Mouse (Mus musculus) forebrain, postnatal 0 days (tissue): ENCODE measurements at regions not wholly inside any gene's neighbourhood (a gene's known extent, or its start where the extent isn't known, plus 50 kb on each side); places are given as distances from the start of the nearest gene placed in this dataset.
A peak's percentile ranks its signal among the peaks of the same experiment; 100 is the strongest.

ENCODE experiments used
- ATAC-seq: fragments of 200-750 bp; cut with Nextera tagmentation; 2 replicates; pipeline ENCODE4 v1.8.0; 2017; ENCODE audit warnings: mild to moderate bottlenecking, moderate library complexity
- DNase-seq: peaks from one replicate; pipeline ENCODE4 v3.0.0-alpha.2; 2015
- H3K27ac ChIP-seq: fragments of 300-500 bp; sonication (generic); 2 replicates; pipeline ENCODE4 v1.5.1; 2014; ENCODE audit warnings: low read depth, mild to moderate bottlenecking, antibody characterized with exemption, low read length, moderate library complexity, mixed read lengths
- H3K27me3 ChIP-seq: fragments of 300-500 bp; sonication (generic); 2 replicates; pipeline ENCODE4 v1.6.1; 2014; ENCODE audit warnings: mild to moderate bottlenecking, low read length, mixed read lengths; ENCODE audit not compliant: insufficient read depth
- H3K36me3 ChIP-seq: fragments of 300-500 bp; sonication (generic); 2 replicates; pipeline ENCODE4 v1.6.1; 2014; ENCODE audit warnings: mild to moderate bottlenecking, moderate library complexity; ENCODE audit not compliant: insufficient read depth
- H3K4me1 ChIP-seq: fragments of 300-500 bp; sonication (generic); 2 replicates; pipeline ENCODE4 v1.6.1; 2014; ENCODE audit warnings: antibody characterized with exemption; ENCODE audit not compliant: insufficient read depth
- H3K4me2 ChIP-seq: fragments of 300-500 bp; sonication (generic); 2 replicates; pipeline ENCODE4 v1.6.1; 2014; ENCODE audit warnings: low read depth, mild to moderate bottlenecking, moderate library complexity
- H3K4me3 ChIP-seq: fragments of 300-500 bp; sonication (generic); 2 replicates; pipeline ENCODE4 v1.5.1; 2014; ENCODE audit warnings: low read depth, low read length, mixed read lengths
- H3K9ac ChIP-seq: fragments of 300-500 bp; sonication (generic); 2 replicates; pipeline ENCODE4 v1.6.1; 2014; ENCODE audit warnings: mild to moderate bottlenecking
- H3K9me3 ChIP-seq: fragments of 300-500 bp; sonication (generic); 2 replicates; pipeline ENCODE4 v1.6.1; 2016; ENCODE audit warnings: low read length
- CTCF ChIP-seq: sonication (generic); IDR thresholded peaks from 2 replicates; pipeline ENCODE4 v1.5.1; 2016; ENCODE audit warnings: antibody characterized with exemption, control low read depth, low read depth
- WGBS: fragments of 180-500 bp; shearing (Covaris S2); extraction: QIAGEN DNeasy Blood & Tissue Kit; methylation state at CpG from one replicate; pipeline ENCODE4 v1.1.7; 2014; 5-methylcytosine and 5-hydroxymethylcytosine counted together

DNA sequence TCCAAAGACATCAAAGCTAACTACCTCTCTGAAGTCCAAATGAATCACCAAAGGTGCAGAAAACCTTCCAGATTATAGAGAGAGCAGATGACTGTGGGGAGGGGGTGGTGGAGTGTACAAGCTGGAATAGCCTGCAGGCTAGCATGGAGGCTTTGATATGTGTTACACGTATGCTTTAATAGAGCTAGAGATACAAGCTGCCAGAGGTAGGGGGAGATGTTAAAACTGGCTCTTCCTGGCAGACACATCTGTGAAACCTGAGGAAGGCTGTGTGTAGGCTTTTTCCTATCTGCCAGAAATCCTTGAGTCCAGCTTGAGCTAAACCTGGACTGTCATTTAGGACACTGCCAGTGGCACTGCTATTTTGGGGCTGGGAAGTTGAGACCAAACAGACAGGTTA, 109.2 kb upstream of the Gm11232 start:
- no peak overlapping the region for H3K4me3 ChIP-seq
- WGBS: 55% methylated on average over 1 of the region's 1 CpGs
- ATAC-seq: no peak
- no peak overlapping the region for H3K9ac ChIP-seq
- no peaks in the 10 kb centered on the region for H3K27me3 ChIP-seq
- no peak for TF ChIP-seq CTCF
- H3K4me2 ChIP-seq: no peak overlapping the region
- no peak overlapping the region for H3K27ac ChIP-seq
- no peaks in the 10 kb centered on the region for H3K36me3 ChIP-seq
- H3K4me1 ChIP-seq: no peaks in the 10 kb centered on the region
- no peaks in the 10 kb centered on the region for H3K9me3 ChIP-seq
- no peak for DNase-seq

DNA sequence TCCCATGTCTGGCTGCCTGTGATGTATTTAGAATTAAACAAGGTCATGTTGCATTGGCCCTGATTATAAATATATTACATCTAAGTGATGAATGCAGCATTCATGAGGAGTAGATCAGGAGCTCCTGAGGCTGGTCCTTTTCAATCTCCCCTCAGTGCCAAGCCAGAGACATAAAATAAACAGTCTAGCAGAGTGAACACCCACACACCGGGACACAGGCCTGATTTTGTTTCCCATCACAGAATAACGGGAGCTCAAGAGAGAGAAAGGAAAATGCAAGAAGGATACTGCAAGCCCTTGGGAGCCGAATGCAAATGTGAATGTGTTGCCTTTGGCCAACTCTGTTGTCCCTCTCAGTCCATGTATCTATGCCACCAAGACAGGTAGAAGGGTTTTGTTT, 84.1 kb upstream of the Gm11232 start:
- TF ChIP-seq CTCF: no peak
- H3K4me1 ChIP-seq: peaks cover 8% of the 10 kb centered on the region
- H3K4me2 ChIP-seq: no peak overlapping the region
- H3K4me3 ChIP-seq: no peak overlapping the region
- no peak for DNase-seq
- no peaks in the 10 kb centered on the region for H3K36me3 ChIP-seq
- H3K9me3 ChIP-seq: no peaks in the 10 kb centered on the region
- no peak overlapping the region for H3K9ac ChIP-seq
- no peaks in the 10 kb centered on the region for H3K27me3 ChIP-seq
- H3K27ac ChIP-seq: no peak overlapping the region
- 61% methylated on average over 3 of the region's 3 CpGs for WGBS
- ATAC-seq: no peak

DNA sequence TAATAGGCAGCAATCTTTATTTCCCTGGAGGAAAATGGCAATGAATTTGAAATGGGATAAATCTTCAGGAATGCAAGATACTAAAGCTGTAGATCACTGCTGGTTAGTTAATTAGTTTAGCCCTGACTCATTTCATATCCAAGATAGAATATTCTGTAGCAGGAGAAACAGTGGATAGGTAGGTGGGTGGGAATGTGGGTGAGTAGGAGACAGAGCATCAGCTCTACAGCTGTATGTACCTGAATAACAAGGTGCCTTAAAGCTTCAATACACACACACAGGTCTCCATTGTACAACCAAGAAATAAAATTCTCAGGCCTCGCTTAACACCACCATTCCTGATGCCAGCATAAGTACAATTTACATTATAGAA, 83.0 kb upstream of the Gm11232 start:
- ATAC-seq (no peak), DNase-seq (no peak)
- H3K36me3 ChIP-seq: no peaks in the 10 kb centered on the region
- peaks cover 8% of the 10 kb centered on the region for H3K4me1 ChIP-seq
- 63% methylated on average over 1 of the region's 1 CpGs for WGBS
- no peak for TF ChIP-seq CTCF
- H3K27me3 ChIP-seq: no peaks in the 10 kb centered on the region
- no peak overlapping the region for H3K4me2 ChIP-seq
- no peak overlapping the region for H3K4me3 ChIP-seq
- H3K27ac ChIP-seq: no peak overlapping the region
- H3K9me3 ChIP-seq: no peaks in the 10 kb centered on the region
- H3K9ac ChIP-seq: no peak overlapping the region

DNA sequence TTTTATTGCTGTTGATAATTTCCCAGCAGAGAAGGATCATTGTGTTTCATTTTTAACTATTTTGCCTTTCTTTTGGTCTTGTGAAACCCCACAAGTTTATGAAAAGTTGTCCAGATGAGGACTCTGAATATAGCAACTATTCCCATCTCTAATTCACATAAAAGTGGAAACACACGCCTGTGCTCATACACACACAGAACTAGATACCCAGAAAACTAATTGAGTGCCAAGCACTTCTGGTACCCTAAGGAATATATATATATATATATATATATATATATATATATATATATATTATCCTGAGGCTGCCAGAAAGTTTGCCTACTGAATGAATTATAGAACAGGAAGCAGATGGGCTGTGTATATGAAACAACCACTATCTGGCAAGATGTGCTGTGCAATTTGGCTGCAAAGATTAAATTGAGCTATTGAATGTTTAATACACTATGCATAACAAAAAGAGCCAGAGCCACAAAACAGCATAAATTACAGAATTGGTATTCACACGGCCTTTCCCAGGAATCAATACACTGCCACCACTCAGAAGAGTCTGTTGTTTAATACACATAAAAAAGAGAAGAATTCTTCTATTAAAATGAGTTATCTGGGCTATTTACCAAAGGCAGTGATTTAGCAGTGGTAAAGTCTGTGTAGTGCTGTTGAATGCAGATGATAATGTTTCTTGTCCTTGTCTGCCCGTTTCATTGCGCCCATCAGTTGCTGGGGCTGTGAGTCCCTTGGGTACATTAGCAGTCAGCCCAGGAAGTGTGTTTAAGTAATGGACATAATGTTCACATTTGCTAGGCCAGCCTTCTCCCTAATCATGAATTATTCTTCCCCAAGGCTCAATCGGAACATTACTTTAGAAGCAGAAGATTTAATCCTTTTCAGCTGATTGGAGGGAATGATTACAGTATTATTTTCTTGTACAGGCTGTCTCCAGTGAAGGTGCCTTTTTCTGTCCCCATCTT, 82.3 kb upstream of the Gm11232 start:
- H3K27ac ChIP-seq: no peak overlapping the region
- H3K36me3 ChIP-seq: no peaks in the 10 kb centered on the region
- TF ChIP-seq CTCF: no peak
- DNase-seq (peak; percentile 50), ATAC-seq (peak; percentile 70)
- H3K4me1 ChIP-seq: peaks cover 8% of the 10 kb centered on the region
- H3K4me3 ChIP-seq: no peak overlapping the region
- 19% methylated on average over 5 of the region's 5 CpGs for WGBS
- H3K4me2 ChIP-seq: no peak overlapping the region
- H3K9me3 ChIP-seq: no peaks in the 10 kb centered on the region
- no peak overlapping the region for H3K9ac ChIP-seq
- no peaks in the 10 kb centered on the region for H3K27me3 ChIP-seq

DNA sequence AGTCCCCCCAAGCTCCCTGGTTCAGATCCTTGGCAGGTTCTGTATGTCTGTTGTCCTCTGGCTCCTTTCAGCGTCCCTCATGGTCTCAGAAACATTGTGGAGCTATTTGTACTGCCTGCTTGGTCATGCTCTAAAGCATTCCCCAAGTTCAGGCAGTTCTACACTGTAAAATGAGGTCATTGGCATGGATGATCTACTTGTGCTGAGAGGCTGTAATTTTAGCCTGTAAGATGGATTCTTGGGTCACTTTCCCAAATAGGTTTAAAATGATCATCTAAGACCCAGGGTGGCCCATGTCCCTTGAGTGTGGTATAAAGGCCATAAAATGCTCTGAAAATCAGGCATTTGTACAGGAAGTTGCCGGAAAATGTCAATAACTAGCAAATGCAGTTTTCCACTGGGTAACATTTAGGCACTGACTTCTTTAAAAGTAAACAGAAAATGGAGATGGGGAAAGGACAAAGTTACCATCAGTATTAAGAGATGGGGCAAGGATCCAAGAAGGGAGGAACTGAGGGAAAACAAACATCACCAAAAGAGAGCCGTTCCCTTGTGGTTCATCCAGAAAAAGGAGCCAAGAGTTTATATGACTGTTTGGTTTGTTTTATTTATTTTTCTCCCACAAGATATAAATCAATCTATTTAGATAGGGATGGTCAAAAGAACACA, 81.5 kb upstream of the Gm11232 start:
- ATAC-seq (peak; percentile 48; the same call in 1 of the 2 replicates), DNase-seq (peak; percentile 9)
- Histone ChIP-seq H3K27me3 (no peaks in the 10 kb centered on the region), H3K9ac (no peak overlapping the region), H3K4me2 (no peak overlapping the region), H3K4me3 (no peak overlapping the region), H3K27ac (no peak overlapping the region), H3K36me3 (no peaks in the 10 kb centered on the region), H3K9me3 (no peaks in the 10 kb centered on the region), H3K4me1 (peaks cover 8% of the 10 kb centered on the region)
- 44% methylated on average over 3 of the region's 3 CpGs for WGBS
- TF ChIP-seq CTCF: no peak

DNA sequence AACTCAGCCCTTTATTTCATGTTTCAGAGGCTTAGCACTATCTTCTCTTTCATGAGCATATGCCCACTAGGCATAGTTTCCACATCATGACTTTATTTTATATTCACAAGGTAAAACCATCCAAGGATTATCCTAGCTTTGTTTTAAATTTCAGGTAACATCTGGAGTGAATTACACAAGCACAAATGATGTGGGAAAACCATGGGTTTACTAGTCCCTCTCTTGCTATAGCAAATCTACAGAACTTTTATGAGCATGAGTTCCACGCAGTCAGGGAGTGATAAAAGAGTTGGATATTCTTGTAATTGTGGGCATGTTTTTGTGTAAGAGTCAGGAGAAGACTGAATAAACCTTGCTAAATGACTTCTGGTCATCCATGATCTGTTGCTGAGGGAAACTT, 78.0 kb upstream of the Gm11232 start:
- Histone ChIP-seq H3K4me2 (no peak overlapping the region), H3K27ac (no peak overlapping the region), H3K36me3 (no peaks in the 10 kb centered on the region), H3K9ac (no peak overlapping the region), H3K4me1 (peaks cover 6% of the 10 kb centered on the region), H3K27me3 (no peaks in the 10 kb centered on the region), H3K4me3 (no peak overlapping the region), H3K9me3 (no peaks in the 10 kb centered on the region)
- ATAC-seq: no peak
- no peak for TF ChIP-seq CTCF
- whole genome bisulfite sequencing: 100% methylated on average over 1 of the region's 1 CpGs
- DNase-seq: no peak

DNA sequence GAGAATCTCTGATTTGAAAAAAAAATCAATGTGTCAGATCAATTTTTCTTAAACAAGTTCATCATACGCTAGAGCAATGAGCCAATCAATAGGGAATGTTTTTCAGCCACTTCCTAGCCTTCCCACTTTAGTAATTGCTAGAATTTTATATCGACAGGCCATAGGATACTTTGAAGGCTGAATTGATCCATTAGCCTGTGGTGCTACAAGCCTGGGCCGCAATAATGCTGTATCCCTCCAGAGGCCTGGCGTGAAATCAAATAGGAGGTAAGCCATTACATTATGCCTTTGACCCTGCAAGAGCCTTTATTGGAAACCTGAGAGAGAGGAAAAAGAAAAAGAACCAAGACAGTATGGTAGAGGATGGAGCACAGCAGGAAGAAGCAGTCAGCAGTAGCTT, 53.7 kb upstream of the Gm11232 start:
- Histone ChIP-seq H3K9me3 (no peaks in the 10 kb centered on the region), H3K27ac (no peak overlapping the region), H3K4me2 (no peak overlapping the region), H3K4me1 (no peaks in the 10 kb centered on the region), H3K27me3 (no peaks in the 10 kb centered on the region), H3K9ac (no peak overlapping the region), H3K36me3 (no peaks in the 10 kb centered on the region), H3K4me3 (no peak overlapping the region)
- WGBS: 87% methylated on average over 4 of the region's 4 CpGs
- no peak for DNase-seq
- ATAC-seq: no peak
- no peak for TF ChIP-seq CTCF
